Mouse (Mus musculus) retina, postnatal 1 day (tissue): ENCODE measurements around the gene Dennd5a.
"Not testable (repeated sequence)": the region's sequence is repeated elsewhere in the genome, so short reads cannot be mapped to it uniquely, and the experiment has no call there.

ENCODE experiments used
- DNase-seq: peaks from one replicate; pipeline ENCODE4 v3.0.0-alpha.2; 2012

The Dennd5a gene

DNA sequence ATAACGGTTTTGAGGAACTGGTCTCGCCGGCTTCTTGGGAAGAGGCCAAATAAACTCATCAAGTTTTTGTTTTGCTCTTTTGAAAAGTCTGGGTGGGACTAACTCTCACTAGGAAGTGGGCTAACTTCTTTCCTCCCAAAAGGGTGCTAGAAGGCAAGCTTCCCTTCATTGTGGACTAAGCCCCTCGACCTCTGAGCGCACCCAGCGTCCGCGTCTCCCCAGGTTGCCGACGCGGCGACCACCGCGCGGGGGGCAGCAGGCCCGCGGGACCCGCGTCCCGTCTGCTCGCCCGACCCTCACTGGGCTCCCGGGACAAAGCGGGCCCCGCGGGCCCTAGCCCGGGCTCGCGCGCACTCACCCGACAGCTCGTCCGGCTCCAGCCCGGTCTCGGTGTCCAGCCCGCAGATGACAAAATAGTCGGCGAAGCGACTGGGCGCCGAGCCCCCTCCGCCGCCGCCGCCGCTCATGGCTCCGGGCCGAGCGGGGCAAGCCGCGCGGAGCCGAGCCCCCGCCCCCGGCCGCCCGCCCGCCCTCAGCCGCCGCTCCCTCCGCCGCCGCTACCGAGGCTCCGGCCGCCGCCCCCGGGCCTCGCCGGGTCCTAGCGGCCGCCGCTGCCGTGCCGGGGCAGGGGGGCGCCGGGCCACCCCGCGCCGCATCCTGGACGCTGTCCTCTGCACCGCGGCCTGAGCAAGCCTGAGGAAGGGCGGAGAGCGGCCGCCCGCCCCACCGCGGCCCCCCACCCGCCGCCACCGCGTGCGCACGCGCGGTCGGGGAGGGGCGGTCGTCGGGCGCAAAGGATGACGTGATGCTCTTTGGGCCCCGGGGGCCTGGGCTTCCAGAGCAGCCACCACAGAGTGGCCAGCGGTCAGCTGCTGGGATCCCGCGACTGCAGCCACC, at the start of gene Dennd5a:
TSS of gene Dennd5a (minus strand) at position 755 of the 897 bp plus-strand sequence.
- DNase-seq = peak; percentile 94

GRCm38 (mm10) chr7:110009084-110009483, 48.8 kb upstream of the Dennd5a start:
- DNase-seq = no peak

GRCm38 (mm10) chr7:110008513-110008912, 48.2 kb upstream of the Dennd5a start:
- DNase-seq = no peak

DNA sequence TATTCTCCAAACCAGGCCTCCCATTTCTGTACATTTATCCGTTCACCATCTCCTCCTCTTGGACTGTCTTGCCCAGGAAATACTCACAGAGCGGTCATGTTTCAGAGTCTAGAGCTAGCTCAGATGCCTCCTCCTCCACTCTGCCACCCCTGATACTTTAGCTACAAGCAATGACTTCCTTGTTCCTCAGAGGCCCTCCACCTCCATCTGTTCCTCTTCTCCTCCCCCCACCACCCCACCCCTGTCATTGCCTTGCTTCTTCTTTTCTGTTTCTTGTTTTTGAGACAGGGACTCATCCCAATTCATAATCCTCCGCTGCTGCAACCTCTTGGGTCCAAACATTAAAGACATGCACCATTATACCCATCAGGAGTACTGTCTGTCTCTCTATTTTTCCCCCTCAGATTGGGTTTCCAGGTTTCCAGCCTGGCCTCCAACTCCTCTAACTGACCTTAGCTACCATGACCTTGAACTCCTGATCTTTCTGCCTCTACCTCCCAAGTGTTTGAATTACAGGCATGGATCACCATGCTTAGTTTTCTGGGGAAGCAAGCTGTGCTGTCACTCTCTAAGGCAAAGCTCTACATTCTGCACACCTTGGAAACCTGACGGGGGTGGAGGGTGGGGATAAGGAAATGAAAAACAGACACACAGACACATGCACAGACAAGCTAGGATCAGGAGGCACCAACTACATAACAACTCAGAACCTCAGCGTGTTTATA, 46.4 kb upstream of the Dennd5a start:
- DNase-seq = no peak

DNA sequence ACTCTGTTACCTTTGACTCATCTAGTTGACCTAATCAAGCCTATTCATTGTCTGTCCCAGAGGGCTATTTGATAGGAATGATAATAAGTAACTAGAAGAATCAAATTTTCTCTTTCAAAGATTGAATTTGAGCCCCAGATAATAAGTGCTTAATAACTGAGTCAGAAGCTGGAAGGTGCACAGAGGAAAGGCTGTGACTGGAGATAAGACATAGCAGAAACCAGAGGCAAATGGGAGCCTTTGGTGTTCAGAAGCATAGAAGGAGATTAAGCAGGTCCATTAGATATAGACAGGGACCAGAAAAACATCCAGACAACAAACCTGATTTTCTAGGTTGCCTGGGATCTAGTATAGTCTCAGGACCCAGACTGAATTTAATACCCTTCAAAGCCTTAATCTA, 45.7 kb upstream of the Dennd5a start:
- DNase-seq = no peak

DNA sequence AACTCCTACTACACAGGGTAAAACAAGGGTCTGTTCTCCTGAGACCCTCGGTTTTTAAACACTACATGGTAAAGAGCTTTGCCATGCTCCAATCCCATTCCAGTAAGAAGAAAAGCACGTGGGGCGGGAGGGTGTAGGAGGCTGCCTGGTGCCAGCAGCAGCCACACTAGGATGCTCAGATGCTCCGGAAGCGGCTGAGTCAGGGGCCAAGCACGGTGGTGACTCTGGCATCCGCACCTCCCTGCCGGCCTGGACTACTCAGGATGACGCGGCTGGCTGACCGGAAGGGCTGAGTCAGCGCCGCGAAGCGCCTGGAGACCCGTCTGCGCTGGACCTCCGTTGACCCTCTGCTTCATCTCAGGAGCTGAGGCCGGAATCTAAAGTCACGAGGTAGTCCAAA, 42.7 kb upstream of the Dennd5a start:
- DNase-seq = peak; percentile 53

GRCm38 (mm10) chr7:110002092-110002491, 41.8 kb upstream of the Dennd5a start:
- no peak for DNase-seq

DNA sequence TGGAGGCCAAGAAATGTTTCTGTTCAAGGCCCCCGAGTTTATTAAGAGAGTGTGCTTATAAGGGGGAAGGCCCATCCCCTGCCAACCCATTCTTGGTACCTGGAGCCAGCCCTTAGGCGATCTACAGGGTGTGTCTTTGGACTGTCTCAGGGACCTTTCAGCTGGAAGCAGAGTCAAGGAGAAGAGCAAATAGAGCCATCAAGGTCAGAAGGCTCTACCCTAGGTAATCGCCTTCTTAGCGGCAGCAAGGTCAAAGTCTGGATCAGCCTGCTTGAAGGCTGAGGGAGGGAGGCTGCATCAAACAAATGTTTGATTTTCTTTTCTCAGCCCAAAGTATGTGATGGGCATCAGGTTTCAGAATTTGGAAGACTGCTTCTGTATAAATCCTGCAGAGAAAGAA, 38.1 kb upstream of the Dennd5a start:
- no peak for DNase-seq

- no peak for DNase-seq
Measured at GRCm38 (mm10) chr7:109993157-109993959, 33.1 kb upstream of the Dennd5a start.

GRCm38 (mm10) chr7:109991286-109991685, 31.0 kb upstream of the Dennd5a start:
- no peak for DNase-seq

DNA sequence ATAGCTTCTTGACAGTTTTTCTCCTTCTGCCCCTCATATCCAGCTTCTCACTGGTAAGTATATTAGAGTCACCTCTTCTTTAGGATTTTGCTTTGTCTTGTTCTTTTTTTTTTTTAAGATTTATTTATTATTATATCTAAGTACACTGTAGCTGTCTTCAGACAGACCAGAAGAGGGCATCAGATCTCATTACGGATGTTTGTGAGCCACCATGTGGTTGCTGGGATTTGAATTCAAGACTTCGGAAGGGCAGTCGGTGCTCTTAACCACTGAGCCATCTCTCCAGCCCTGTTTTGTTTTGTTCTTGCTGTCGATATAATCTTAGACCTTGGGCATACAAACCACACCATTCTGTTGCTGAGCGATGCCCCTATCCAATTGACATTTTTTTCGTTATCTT, 26.5 kb upstream of the Dennd5a start, which contains the start of gene Tmem41b:
TSS of gene Tmem41b (minus strand) at position 155 of the 400 bp plus-strand sequence.
- peak; percentile 9 for DNase-seq

GRCm38 (mm10) chr7:109986133-109986669, 25.9 kb upstream of the Dennd5a start:
- peak; percentile 99 for DNase-seq

GRCm38 (mm10) chr7:109985661-109986132, 25.4 kb upstream of the Dennd5a start:
- DNase-seq = no peak

GRCm38 (mm10) chr7:109984608-109985007, 24.3 kb upstream of the Dennd5a start:
- DNase-seq = not testable (repeated sequence)

DNA sequence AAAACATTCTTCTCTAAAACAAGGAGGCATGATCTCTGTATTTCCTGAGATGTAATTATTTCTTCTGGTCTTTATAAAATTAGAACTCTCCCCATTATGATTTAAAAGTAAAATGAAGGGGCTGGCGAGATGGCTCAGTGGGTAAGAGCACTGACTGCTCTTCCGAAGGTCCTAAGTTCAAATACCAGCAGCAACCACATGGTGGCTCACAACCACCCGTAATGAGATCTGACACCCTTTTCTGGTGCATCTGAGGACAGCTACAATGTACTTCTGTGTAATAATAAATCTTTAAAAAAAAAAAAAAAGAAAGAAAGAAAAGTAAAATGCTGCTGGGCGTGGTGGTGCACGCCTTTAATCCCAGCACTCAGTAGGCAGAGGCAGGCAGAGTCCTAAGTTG, 16.9 kb upstream of the Dennd5a start:
- peak; percentile 25 for DNase-seq

DNA sequence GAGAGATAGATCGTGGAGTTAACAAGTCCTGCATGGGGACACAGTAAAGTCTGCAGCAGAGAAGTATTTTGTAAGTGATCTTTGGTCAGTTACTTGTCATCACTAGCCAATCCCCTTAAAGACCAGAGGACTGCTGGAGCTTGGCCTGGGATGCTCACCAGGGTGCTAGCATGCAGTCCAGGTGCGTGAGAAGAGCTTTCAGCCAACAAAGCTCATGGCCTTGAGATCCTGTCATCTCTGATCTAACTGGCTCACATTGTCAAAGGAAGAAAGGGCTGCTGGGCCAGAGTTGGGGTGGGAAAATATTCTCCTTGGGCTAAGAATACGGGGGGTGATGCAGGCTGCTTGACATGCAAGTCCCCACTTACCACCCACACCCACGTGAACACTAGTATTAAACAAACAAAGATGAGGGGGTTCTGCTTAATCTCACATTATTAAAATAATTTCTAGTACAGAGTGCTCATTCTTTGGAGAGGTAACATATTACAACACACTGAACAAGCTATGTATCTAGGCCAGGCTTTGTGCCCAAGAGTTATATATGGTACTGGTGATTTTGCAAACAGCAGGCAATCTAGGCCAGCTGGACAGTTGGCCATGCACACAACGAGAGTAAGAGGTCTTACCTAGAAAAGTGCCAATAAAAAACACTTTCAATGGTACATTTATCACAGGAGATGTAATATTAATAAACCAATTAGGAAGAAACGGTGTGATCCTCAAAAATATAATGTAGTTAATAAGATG, 15.9 kb upstream of the Dennd5a start:
- no peak for DNase-seq

GRCm38 (mm10) chr7:109969542-109969941, 9.3 kb upstream of the Dennd5a start:
- DNase-seq = no peak

GRCm38 (mm10) chr7:109968924-109969450, 8.7 kb upstream of the Dennd5a start:
- DNase-seq = peak; percentile 96

GRCm38 (mm10) chr7:109967805-109968579, 7.7 kb upstream of the Dennd5a start:
- DNase-seq = peak; percentile 59

DNA sequence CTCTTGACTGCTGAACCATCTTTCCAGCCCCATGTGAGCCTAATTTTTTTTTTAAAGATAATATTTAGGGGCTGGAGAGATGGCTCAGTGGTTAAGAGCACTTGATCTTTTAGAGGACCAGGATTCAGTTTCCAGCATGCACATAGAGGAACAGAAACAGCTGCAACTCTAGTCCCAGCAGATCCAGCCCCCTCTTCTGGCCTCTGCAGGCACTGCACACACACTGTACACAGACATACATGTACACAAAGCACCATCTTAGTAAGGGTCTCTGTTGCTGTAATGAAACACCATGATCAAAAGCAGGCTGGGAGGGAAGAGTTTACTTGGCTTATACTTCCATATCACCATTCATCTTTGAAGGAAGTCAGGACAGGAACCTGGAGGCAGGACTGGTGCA, 5.4 kb upstream of the Dennd5a start:
- no peak for DNase-seq

DNA sequence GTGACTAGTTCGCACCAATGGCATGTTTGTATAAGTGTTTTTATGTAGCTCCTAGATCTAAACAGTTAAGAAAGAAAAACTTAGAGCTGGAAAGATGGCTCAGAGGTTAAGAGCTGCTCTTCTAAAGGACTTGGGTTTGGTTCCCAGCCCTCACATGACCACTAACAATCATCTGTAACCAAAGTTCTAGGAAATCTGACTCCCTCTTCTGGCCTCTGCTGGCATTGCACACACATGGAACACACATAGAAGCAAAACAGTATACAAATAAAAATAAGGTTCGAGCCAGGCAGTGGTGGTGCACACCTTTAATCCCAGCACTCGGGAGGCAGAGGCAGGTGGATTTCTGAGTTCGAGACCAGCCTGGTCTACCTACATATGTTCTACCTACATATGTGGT, 3.4 kb upstream of the Dennd5a start:
- no peak for DNase-seq
